Mouse (Mus musculus) embryonic facial prominence, embryonic 11.5 days (tissue): ENCODE measurements around the gene Hist1h2be. TPM values are rescaled to one million over a fixed set of nuclear protein-coding genes. Genes with fewer than 3 reads are reported as not detected.
"Not testable (repeated sequence)": the region's sequence is repeated elsewhere in the genome, so short reads cannot be mapped to it uniquely, and the experiment has no call there.

Source experiments
- ATAC-seq: fragments of 200-750 bp; cut with Nextera tagmentation; replicated peaks from 2 replicates; pipeline ENCODE4 v1.8.0; 2017; ENCODE audit warnings: low read depth; ENCODE audit not compliant: insufficient number of reproducible peaks, low FRiP score, low TSS enrichment
- DNase-seq: peaks from one replicate; pipeline ENCODE4 v3.0.0-alpha.2; 2015; ENCODE audit warnings: low spot score
- H3K27ac ChIP-seq: fragments of 300-500 bp; sonication (generic); replicated peaks from 2 replicates; pipeline ENCODE4 v1.5.1; 2014; ENCODE audit warnings: mild to moderate bottlenecking, low read depth, low read length, control low read depth
- H3K27me3 ChIP-seq: fragments of 300-500 bp; sonication (generic); 2 replicates; pipeline ENCODE4 v1.6.1; 2014; ENCODE audit warnings: mild to moderate bottlenecking, low read length, moderate library complexity, mixed read lengths; ENCODE audit not compliant: control insufficient read depth, insufficient read depth
- H3K36me3 ChIP-seq: fragments of 300-500 bp; sonication (generic); replicated peaks from 2 replicates; pipeline ENCODE4 v1.6.1; 2014; ENCODE audit warnings: low read depth, mild to moderate bottlenecking, low read length, moderate library complexity, mixed read lengths; ENCODE audit not compliant: control insufficient read depth, insufficient read depth
- H3K4me1 ChIP-seq: fragments of 300-500 bp; sonication (generic); 2 replicates; pipeline ENCODE4 v1.6.1; 2014; ENCODE audit warnings: low read length, mixed read lengths; ENCODE audit not compliant: control insufficient read depth, insufficient read depth
- H3K4me2 ChIP-seq: fragments of 300-500 bp; sonication (generic); 2 replicates; pipeline ENCODE4 v1.6.1; 2014; ENCODE audit warnings: low read depth, mild to moderate bottlenecking, control low read depth, low read length, moderate library complexity
- H3K4me3 ChIP-seq: fragments of 300-500 bp; sonication (generic); 2 replicates; pipeline ENCODE4 v1.5.1; 2014; ENCODE audit warnings: low read depth, low read length, control low read depth
- H3K9ac ChIP-seq: fragments of 300-500 bp; sonication (generic); replicated peaks from 2 replicates; pipeline ENCODE4 v1.6.1; 2014; ENCODE audit warnings: mild to moderate bottlenecking, control low read depth, low read length
- H3K9me3 ChIP-seq: fragments of 300-500 bp; sonication (generic); replicated peaks from 2 replicates; pipeline ENCODE4 v1.6.1; 2016; ENCODE audit warnings: mild to moderate bottlenecking, low read length, inconsistent platforms, mixed read lengths; ENCODE audit not compliant: control insufficient read depth
- WGBS: fragments of 180-500 bp; shearing (Covaris S2); extraction: QIAGEN DNeasy Blood & Tissue Kit; methylation state at CpG from one replicate; pipeline ENCODE4 v1.1.7; 2014; 5-methylcytosine and 5-hydroxymethylcytosine counted together
- polyA plus RNA-seq: library from polyadenylated mRNA; unstranded; fragments of >200 nt; fragmentation: Nextera tagmentation; extraction: Ambion mirVana; gene quantifications from 2 replicates; pipeline ENCODE4 v1.2.1, GENCODE M21; 2014

Hist1h2be gene
- polyA plus RNA-seq, 1 experiment from 2014 or later, result 2.1 TPM

- no peak overlapping the region for H3K27ac ChIP-seq
- H3K9me3 ChIP-seq, result no peaks in the 10 kb centered on the region
- no peak overlapping the region for H3K9ac ChIP-seq
- no peaks in the 10 kb centered on the region for H3K27me3 ChIP-seq
- no peaks in the 10 kb centered on the region for H3K4me1 ChIP-seq
- 6% methylated on average over 9 of the region's 9 CpGs for WGBS
- ATAC-seq (no peak), DNase-seq (peak; percentile 84)
- H3K4me3 ChIP-seq, result no peak overlapping the region
- H3K36me3 ChIP-seq, result no peaks in the 10 kb centered on the region
- no peak overlapping the region for H3K4me2 ChIP-seq
These were observed 23.0 kb downstream of the Hist1h2be start for GRCm38 (mm10) chr13:23597957-23598356.

- no peak overlapping the region for H3K27ac ChIP-seq
- no peaks in the 10 kb centered on the region for H3K4me1 ChIP-seq
- no peak overlapping the region for H3K9ac ChIP-seq
- DNase-seq (no peak), ATAC-seq (no peak)
- 81% methylated on average over 7 of the region's 7 CpGs for WGBS
- H3K4me2 ChIP-seq, result no peak overlapping the region
- no peaks in the 10 kb centered on the region for H3K36me3 ChIP-seq
- H3K4me3 ChIP-seq, result no peak overlapping the region
- H3K9me3 ChIP-seq, result no peaks in the 10 kb centered on the region
- no peaks in the 10 kb centered on the region for H3K27me3 ChIP-seq
These were observed 25.1 kb downstream of the Hist1h2be start for GRCm38 (mm10) chr13:23595622-23596372.

GRCm38 (mm10) chr13:23595185-23595584, 25.7 kb downstream of the Hist1h2be start:
- no peak for DNase-seq
- H3K9ac ChIP-seq, result no peak overlapping the region
- 75% methylated on average over 2 of the region's 2 CpGs for WGBS
- H3K4me1 ChIP-seq, result no peaks in the 10 kb centered on the region
- no peaks in the 10 kb centered on the region for H3K9me3 ChIP-seq
- H3K27me3 ChIP-seq, result no peaks in the 10 kb centered on the region
- H3K27ac ChIP-seq, result no peak overlapping the region
- H3K4me3 ChIP-seq, result no peak overlapping the region
- no peak overlapping the region for H3K4me2 ChIP-seq
- no peaks in the 10 kb centered on the region for H3K36me3 ChIP-seq
- ATAC-seq, result no peak

- Histone ChIP-seq H3K9ac (no peak overlapping the region), H3K36me3 (no peaks in the 10 kb centered on the region), H3K4me3 (no peak overlapping the region), H3K4me2 (no peak overlapping the region), H3K4me1 (no peaks in the 10 kb centered on the region), H3K9me3 (no peaks in the 10 kb centered on the region), H3K27ac (0 out of 2 replicates have a peak overlapping the region, but pooled peaks have one; percentile 16), H3K27me3 (no peaks in the 10 kb centered on the region)
- 63% methylated on average over 5 of the region's 5 CpGs for WGBS
- ATAC-seq, result no peak
- peak; percentile 12 for DNase-seq
These were observed 27.7 kb downstream of the Hist1h2be start for GRCm38 (mm10) chr13:23593051-23593770.

GRCm38 (mm10) chr13:23592614-23593013, 28.3 kb downstream of the Hist1h2be start:
- H3K27ac ChIP-seq, result no peak overlapping the region
- 72% methylated on average over 7 of the region's 7 CpGs for WGBS
- H3K27me3 ChIP-seq, result no peaks in the 10 kb centered on the region
- H3K4me3 ChIP-seq, result no peak overlapping the region
- DNase-seq (peak; percentile 15), ATAC-seq (no peak)
- no peaks in the 10 kb centered on the region for H3K4me1 ChIP-seq
- H3K9ac ChIP-seq, result no peak overlapping the region
- H3K9me3 ChIP-seq, result no peaks in the 10 kb centered on the region
- H3K4me2 ChIP-seq, result no peak overlapping the region
- no peaks in the 10 kb centered on the region for H3K36me3 ChIP-seq

- not testable (repeated sequence) for H3K9me3 ChIP-seq, ATAC-seq, DNase-seq, H3K27me3 ChIP-seq, H3K9ac ChIP-seq, H3K4me3 ChIP-seq, H3K36me3 ChIP-seq, H3K27ac ChIP-seq, H3K4me2 ChIP-seq, H3K4me1 ChIP-seq
- WGBS, result 79% methylated on average over 7 of the region's 7 CpGs
These were observed 29.0 kb downstream of the Hist1h2be start for GRCm38 (mm10) chr13:23591886-23592285.

GRCm38 (mm10) chr13:23591206-23591605, 29.7 kb downstream of the Hist1h2be start:
- H3K9ac ChIP-seq, result no peak overlapping the region
- H3K36me3 ChIP-seq, result no peaks in the 10 kb centered on the region
- no peak for DNase-seq
- WGBS, result 93% methylated on average over 7 of the region's 7 CpGs
- no peaks in the 10 kb centered on the region for H3K9me3 ChIP-seq
- H3K4me3 ChIP-seq, result no peak overlapping the region
- H3K27me3 ChIP-seq, result no peaks in the 10 kb centered on the region
- H3K4me1 ChIP-seq, result no peaks in the 10 kb centered on the region; the same call in 1 of the 2 replicates
- no peak overlapping the region for H3K4me2 ChIP-seq
- no peak for ATAC-seq
- no peak overlapping the region for H3K27ac ChIP-seq

- Histone ChIP-seq H3K27ac (peak overlapping the region; percentile 93), H3K36me3 (no peaks in the 10 kb centered on the region), H3K9ac (peak overlapping the region; percentile 57), H3K9me3 (no peaks in the 10 kb centered on the region), H3K4me1 (no peaks in the 10 kb centered on the region; the same call in 1 of the 2 replicates), H3K27me3 (no peaks in the 10 kb centered on the region), H3K4me2 (peak overlapping the region; percentile 41), H3K4me3 (peak overlapping the region; percentile 21)
- DNase-seq (no peak), ATAC-seq (no peak)
- WGBS, result 6% methylated on average over 1 of the region's 1 CpGs
These were observed 34.0 kb downstream of the Hist1h2be start for GRCm38 (mm10) chr13:23586940-23587225.
